Mouse (Mus musculus) liver, postnatal 0 days (tissue): ENCODE results near the gene Noxred1.

Experiments
- CTCF ChIP-seq: sonication (generic); IDR thresholded peaks from 2 replicates; pipeline ENCODE4 v1.5.1; 2016; ENCODE audit warnings: antibody characterized with exemption, low read depth
- EP300 ChIP-seq: IDR thresholded peaks from 2 replicates; pipeline ENCODE4 v1.6.1; 2016; ENCODE audit warnings: antibody characterized with exemption, low read depth, mild to moderate bottlenecking

DNA sequence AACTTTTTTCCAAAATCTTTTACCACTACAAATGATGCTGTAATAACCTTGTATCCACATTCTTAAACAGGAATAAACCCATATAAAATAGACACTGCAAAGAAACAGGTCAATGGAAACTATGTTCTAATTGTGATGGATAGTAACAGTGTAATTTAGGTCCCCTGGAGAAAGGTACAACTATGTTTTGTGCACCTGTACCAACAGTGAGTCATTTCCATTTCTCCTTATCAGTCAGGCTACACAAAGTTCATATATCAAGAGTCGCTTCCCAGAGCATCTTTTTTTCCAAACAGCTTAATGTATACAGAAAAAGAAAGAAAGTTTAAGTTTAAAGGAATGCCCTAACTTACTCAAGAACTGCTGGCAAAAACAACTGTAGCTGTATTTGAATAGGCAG, 43.5 kb downstream of the Noxred1 start:
- no peak for TF ChIP-seq CTCF
- TF ChIP-seq EP300, result no peak
